Mouse (Mus musculus) lung, adult 2 months (tissue): Measurements from ENCODE around the gene Dbndd1.

Source experiments
- CTCF ChIP-seq: fragments of 200-500 bp; IDR thresholded peaks from 2 replicates; pipeline ENCODE4 v1.5.1; 2011; ENCODE audit warnings: mild to moderate bottlenecking, low read length, control low read depth; ENCODE audit not compliant: insufficient read depth
- POLR2A ChIP-seq: fragments of 200-500 bp; IDR thresholded peaks from 2 replicates; pipeline ENCODE4 v1.6.1; 2011; ENCODE audit warnings: low read depth, mild to moderate bottlenecking, control low read depth, low read length, borderline replicate concordance; ENCODE audit errors: extremely low read depth

DNA sequence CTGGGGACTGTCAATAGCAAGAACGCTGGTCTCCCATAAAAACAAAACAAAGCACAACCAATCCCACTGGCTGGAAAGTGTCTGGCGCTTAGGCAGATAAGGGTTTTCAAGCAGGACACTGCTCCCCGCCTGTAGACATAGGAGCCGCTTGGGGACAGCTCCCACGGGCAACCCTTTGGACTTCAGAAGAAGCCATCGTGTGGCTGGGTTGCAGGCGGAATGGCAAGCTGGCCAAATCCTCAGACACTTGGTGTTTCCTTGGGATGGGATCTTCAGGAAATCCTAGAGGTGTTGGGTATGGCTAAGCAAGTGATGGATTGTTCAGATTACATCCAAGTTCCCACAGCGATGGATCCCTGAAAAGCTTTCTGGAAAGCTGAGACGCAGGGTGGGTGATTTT, 1.1 kb downstream of the Dbndd1 start:
- TF ChIP-seq CTCF, result no peak
- no peak for TF ChIP-seq POLR2A
